Mouse (Mus musculus) CH12F3 (cell line): ENCODE data around the gene Krt13.

Experiments
- in situ Hi-C: fragments of 300-500 bp; cut with MboI; formaldehyde crosslinking; loops from 2 replicates; pipeline ENCODE4 v1.14.3; 2020; ENCODE audit warnings: low sequenced_read_pairs

The Krt13 gene

DNA sequence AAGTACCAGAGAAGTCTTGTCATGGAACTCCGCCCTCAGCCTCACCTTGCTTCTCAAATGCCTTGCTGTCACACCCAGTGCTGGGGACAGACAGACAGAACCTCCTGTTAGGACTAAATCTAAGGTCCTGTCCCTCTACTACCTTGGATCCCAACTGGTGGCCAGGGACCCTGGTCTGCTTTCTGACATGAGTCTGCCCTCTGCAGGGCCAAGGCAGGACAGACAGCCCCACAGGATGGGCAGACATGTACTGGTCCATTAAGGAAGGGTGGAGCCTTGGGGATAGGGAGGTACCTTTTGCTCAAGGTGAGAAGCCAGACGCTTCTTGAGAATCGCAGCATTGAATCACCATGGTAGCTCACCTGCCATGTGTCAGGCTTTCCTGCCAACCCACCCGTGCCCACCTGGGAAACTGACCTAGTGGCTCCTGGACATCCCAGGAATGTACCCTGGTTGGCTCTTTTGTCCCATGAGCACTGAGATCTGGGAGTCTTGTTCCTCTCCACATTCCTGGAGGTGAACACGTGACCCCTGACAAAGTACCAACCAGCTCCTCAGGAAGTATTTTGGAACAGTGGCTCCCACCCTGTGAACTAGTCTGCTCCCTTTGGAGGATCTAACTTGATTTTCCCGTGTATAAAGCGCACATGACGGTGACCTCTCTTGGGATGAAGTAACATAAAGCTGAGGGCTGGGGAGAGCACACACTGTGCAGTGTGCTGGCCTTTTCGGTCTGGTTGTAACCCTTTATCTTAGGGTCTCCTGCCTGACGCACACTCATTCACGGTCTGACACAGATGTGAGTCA lies 8.2 kb downstream of the Krt13 start:
- in situ Hi-C loops, result no loop called here

DNA sequence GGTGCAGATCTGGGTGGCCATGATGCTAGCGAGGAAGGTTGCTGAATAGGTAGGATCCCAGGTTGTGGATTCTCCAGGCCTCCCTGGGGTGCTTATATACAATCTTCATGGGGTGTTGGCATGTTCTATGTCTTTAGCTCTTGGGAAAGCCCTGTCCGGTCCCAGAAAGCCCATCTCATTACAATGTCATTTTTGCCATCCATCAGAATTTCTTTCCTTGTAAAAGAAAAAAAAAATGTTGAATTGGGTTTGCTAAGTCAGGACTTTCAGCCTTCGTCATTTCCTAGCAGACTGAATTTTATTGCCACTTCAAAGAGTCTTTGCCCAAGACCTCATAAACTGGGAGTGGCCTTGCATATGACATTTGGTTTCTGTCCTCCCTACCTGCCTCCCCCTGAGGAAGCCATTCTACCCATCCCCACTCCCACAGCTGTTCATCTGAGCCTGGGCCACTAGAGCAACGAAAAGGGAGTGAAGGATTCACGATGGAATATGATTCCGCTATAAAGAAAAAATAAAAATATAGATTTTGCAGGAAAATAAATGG lies 15.7 kb downstream of the Krt13 start, which contains the start of gene Krt36:
Gene Krt36 (minus strand): TSS at position 51 of the 547 bp plus-strand sequence.
- in situ Hi-C loops, result no loop called here

DNA sequence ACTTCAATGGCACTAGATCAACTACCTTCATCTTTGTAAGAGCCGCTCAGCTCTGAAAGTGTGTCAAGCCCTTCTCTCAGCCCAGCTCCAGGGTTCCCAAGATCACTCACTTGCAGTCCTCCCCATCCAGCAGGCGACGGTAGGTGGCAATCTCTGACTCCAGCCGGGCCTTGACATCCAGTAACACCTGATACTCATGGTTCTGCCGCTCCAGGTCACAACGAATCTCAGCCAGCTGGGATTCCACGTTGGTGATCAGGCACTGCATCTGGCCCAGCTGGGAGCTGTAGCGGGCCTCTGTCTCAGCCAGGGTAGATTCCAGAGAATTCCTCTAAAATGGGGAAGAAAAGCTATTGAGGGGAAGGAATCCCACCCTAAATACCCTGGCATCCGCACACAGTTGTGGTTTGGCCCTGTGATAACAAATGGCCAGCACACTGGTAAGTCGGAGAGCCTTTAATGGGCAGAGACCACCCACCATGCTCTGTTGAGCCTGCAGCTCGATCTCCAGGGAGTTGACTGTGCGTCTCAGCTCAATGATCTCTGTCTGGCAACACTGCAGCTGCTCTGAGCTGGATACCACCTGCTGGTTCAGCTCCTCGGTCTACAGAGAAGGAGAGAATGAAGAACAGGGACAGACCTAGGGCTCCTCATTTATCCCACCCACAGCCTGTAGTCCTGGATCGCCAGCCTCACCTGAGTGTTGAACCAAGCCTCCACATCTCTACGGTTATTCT lies 18.5 kb downstream of the Krt13 start:
- in situ Hi-C loops, result no loop called here

DNA sequence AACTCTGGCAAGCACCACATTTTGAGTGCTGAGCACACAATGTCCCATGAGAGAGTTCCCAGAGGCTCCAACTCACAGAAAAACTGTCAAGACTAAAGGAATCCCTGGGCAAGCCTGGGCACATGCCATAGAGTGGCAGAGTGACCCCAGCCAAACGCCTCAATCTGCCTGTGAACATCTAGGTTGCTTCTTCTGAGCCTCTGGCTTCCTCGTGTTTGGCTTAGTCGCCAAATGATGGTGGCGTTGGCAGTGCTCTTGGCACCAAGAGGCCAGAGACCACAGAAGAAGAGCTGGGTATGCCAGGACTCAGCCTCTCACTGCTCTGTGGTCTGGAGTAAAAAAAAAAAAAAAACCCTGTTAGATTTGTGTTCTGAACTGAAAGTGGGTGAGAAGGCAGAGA lies 21.0 kb downstream of the Krt13 start:
- in situ Hi-C loops, result no loop called here

DNA sequence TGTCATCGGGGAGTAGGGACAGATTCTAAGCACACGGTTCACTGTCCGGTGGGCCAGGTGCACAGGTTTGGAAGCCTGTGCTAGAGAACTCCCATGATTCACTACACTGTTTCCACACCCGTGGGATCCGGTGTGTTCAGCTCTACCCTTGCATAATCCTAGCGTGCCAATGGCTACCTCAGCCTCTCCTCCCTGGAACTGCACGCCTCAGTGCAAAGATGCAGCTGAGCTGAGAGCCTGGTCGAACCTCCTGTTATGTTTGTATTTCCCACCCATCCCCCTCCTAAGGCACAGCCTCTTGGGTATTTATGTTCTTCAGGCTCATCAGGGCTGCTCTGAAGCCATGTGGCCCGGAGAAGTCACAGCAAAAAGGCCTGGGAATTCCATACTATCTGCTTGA lies 23.5 kb downstream of the Krt13 start:
- in situ Hi-C loops, result no loop called here

DNA sequence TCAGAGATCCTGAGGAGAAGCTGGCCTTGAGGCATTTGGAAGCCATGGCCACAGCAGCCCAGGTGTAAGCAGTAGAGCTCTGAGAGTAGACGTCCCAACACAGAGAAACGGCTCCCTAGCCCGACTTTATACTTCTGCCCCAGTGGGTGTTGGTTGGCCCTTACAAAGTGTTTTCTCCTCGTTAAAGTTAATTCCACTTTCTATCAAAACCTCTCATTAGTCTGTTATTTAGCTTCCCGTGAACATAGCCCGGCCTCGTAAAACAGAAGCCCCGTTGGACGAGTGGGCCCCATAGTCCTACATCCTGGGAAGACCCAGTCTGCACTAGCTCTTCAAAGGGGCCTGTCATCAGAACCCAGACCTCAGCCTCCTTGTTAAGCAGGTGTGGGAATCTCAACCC lies 25.2 kb downstream of the Krt13 start, which contains the start of gene Krt35:
Gene Krt35 (minus strand): TSS at position 101 of the 400 bp plus-strand sequence.
- in situ Hi-C loops, result no loop called here

DNA sequence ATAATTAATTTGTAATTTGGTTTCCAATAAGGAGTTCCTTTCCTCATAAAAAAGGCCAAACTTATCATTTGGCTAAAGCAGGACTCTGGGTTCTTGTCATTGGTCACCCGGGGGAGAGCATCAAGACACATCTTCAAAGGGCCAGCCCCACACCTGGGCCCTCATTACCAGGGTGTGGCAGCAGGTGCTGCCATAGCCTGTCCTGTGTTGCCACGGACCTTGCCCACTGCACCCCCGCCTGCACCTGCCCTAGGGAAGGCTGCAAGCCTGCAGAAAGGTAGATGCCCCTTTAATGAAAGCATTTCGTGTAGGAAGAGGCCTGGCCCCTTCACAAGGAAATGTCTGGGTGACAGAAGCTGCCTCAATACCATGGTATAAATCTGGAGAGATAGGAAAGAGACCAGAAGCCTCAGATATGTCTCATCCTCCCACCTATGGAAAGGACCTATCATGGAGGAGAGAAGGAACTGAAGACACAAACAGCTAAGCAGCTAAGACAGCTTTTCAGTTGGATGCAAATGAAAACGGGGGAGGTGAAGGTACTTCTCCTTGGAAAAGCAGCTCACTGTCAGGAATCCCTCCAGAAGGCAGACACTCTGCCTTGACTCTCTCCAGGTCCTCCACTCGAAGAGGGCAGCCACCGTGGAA lies 32.9 kb downstream of the Krt13 start:
- in situ Hi-C loops, result no loop called here

DNA sequence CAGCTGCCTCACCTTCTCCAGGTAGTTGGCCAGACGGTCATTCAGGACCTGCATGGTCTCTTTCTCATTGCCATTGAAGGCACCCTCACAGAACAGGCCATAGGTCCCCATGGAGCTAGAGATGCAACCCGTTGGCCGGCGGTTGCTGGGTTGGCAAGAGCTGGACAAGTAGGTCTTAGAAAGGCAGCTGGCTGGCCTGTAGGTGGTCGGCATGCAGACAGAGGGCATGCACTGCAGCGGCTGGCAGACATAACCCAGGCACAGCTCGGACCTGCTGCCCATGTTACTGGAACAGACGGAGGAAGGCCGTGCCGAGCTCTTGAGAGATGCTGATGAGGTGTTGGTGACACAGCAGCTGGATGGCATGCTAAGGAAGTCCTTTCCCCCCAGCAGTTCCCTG lies 33.5 kb downstream of the Krt13 start, which contains the start of gene Krt32:
Gene Krt32 (minus strand): TSS at position 366 of the 400 bp plus-strand sequence.
- in situ Hi-C loops, result no loop called here

DNA sequence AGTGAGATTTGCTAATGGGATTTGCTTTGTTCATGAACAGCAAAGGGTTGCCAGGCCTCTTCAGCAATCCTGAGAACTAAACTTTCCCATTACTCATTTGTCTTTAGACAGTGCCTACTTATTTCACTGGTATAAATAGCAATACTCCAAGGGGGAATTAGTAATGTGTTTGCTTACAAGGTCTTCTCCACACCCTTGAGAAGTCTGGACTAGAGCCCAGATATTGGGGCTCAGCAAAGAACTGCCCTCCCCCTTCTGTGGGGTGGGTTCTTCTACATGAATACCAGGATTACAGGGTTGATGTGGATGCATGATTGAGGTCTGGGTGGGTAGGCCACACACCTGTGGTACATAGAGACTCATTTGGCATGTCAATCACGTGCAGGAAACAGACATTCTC lies 47.5 kb downstream of the Krt13 start:
- in situ Hi-C loops, result no loop called here
